Mouse (Mus musculus): ENCODE data around the gene Dtnb. TPM values are rescaled to one million over a fixed set of nuclear protein-coding genes. Genes with fewer than 3 reads are reported as not detected.

Dtnb gene
- polyA plus RNA-seq, 1 experiment from 2014 or later = 43.7 TPM

- peaks cover 27% of the 10 kb centered on the region for H3K27me3 ChIP-seq (ENCODE audit: low read depth, poor library complexity, severe bottlenecking)
- DNase-seq (ENCODE audit: low spot score) = no peak
- peaks cover 52% of the 10 kb centered on the region for H3K4me1 ChIP-seq
- H3K27ac ChIP-seq = no peak overlapping the region
- H3K36me3 ChIP-seq = no peaks in the 10 kb centered on the region; the same call in 1 of the 2 replicates
- no peaks in the 10 kb centered on the region for H3K9me3 ChIP-seq (replicated peaks)
- H3K4me3 ChIP-seq = no peak overlapping the region
- WGBS = 88% methylated on average over 8 of the region's 8 CpGs
Measured at GRCm38 (mm10) chr12:3813138-3813537, 241.0 kb downstream of the Dtnb start.

- H3K27me3 ChIP-seq (ENCODE audit: low read depth, poor library complexity, severe bottlenecking) = peaks cover 5% of the 10 kb centered on the region
- no peaks in the 10 kb centered on the region; the same call in 1 of the 2 replicates for H3K36me3 ChIP-seq
- H3K4me1 ChIP-seq = peaks cover 39% of the 10 kb centered on the region
- H3K4me3 ChIP-seq = no peak overlapping the region
- 47% methylated on average over 6 of the region's 6 CpGs for WGBS
- no peaks in the 10 kb centered on the region for H3K9me3 ChIP-seq (replicated peaks)
- no peak overlapping the region for H3K27ac ChIP-seq
- DNase-seq (ENCODE audit: low spot score) = no peak
Measured at GRCm38 (mm10) chr12:3815386-3815785, 243.2 kb downstream of the Dtnb start.

GRCm38 (mm10) chr12:3817033-3817432, 244.9 kb downstream of the Dtnb start:
- Histone ChIP-seq H3K27me3 (ENCODE audit: low read depth, poor library complexity, severe bottlenecking) (no peaks in the 10 kb centered on the region), H3K36me3 (no peaks in the 10 kb centered on the region; the same call in 1 of the 2 replicates), H3K27ac (no peak overlapping the region), H3K4me1 (peaks cover 32% of the 10 kb centered on the region), H3K9me3 (replicated peaks) (no peaks in the 10 kb centered on the region), H3K4me3 (no peak overlapping the region)
- 53% methylated on average over 7 of the region's 7 CpGs for WGBS
- DNase-seq (ENCODE audit: low spot score) = no peak

GRCm38 (mm10) chr12:3817566-3817965, 245.4 kb downstream of the Dtnb start:
- DNase-seq (ENCODE audit: low spot score) = no peak
- Histone ChIP-seq H3K36me3 (no peaks in the 10 kb centered on the region; the same call in 1 of the 2 replicates), H3K27ac (no peak overlapping the region), H3K4me1 (peaks cover 27% of the 10 kb centered on the region), H3K9me3 (replicated peaks) (no peaks in the 10 kb centered on the region), H3K27me3 (ENCODE audit: low read depth, poor library complexity, severe bottlenecking) (no peaks in the 10 kb centered on the region), H3K4me3 (no peak overlapping the region)
- WGBS = 90% methylated on average over 5 of the region's 5 CpGs

GRCm38 (mm10) chr12:3819899-3820298, 247.7 kb downstream of the Dtnb start:
- WGBS = 88% methylated on average over 4 of the region's 4 CpGs

GRCm38 (mm10) chr12:3823408-3823807, 251.2 kb downstream of the Dtnb start:
- H3K27me3 ChIP-seq (ENCODE audit: low read depth, poor library complexity, severe bottlenecking) = no peaks in the 10 kb centered on the region
- WGBS = 71% methylated on average over 5 of the region's 5 CpGs
- no peak overlapping the region for H3K27ac ChIP-seq
- H3K9me3 ChIP-seq (replicated peaks) = no peaks in the 10 kb centered on the region
- no peak overlapping the region for H3K4me3 ChIP-seq
- no peak for DNase-seq (ENCODE audit: low spot score)
- H3K4me1 ChIP-seq = peaks cover 29% of the 10 kb centered on the region
- H3K36me3 ChIP-seq = no peaks in the 10 kb centered on the region

More at GRCm38 (mm10) chr12:3819899-3820298, 247.7 kb downstream of the Dtnb start:
- Histone ChIP-seq H3K4me1 (peaks cover 24% of the 10 kb centered on the region), H3K9me3 (replicated peaks) (no peaks in the 10 kb centered on the region), H3K27ac (no peak overlapping the region), H3K4me3 (no peak overlapping the region), H3K36me3 (no peaks in the 10 kb centered on the region), H3K27me3 (ENCODE audit: low read depth, poor library complexity, severe bottlenecking) (no peaks in the 10 kb centered on the region)
- DNase-seq (ENCODE audit: low spot score) = no peak

- no peak for DNase-seq (ENCODE audit: low spot score)
- Histone ChIP-seq H3K27ac (no peak overlapping the region), H3K9me3 (replicated peaks) (no peaks in the 10 kb centered on the region), H3K27me3 (ENCODE audit: low read depth, poor library complexity, severe bottlenecking) (no peaks in the 10 kb centered on the region), H3K4me3 (no peak overlapping the region), H3K36me3 (no peaks in the 10 kb centered on the region), H3K4me1 (peaks cover 23% of the 10 kb centered on the region)
- whole genome bisulfite sequencing = 80% methylated on average over 5 of the region's 5 CpGs
Measured at GRCm38 (mm10) chr12:3824906-3825713, 252.9 kb downstream of the Dtnb start.

- Histone ChIP-seq H3K4me3 (no peak overlapping the region), H3K9me3 (replicated peaks) (no peaks in the 10 kb centered on the region), H3K4me1 (peaks cover 17% of the 10 kb centered on the region), H3K27ac (no peak overlapping the region), H3K27me3 (ENCODE audit: low read depth, poor library complexity, severe bottlenecking) (no peaks in the 10 kb centered on the region), H3K36me3 (no peaks in the 10 kb centered on the region)
- DNase-seq (ENCODE audit: low spot score) = no peak
- 29% methylated on average over 12 of the region's 12 CpGs for WGBS
Measured at GRCm38 (mm10) chr12:3825714-3826080, 253.5 kb downstream of the Dtnb start.

- Histone ChIP-seq H3K27me3 (ENCODE audit: low read depth, poor library complexity, severe bottlenecking) (no peaks in the 10 kb centered on the region), H3K27ac (no peak overlapping the region), H3K4me3 (no peak overlapping the region), H3K4me1 (peaks cover 18% of the 10 kb centered on the region), H3K9me3 (replicated peaks) (no peaks in the 10 kb centered on the region), H3K36me3 (no peaks in the 10 kb centered on the region)
- 87% methylated on average over 5 of the region's 5 CpGs for WGBS
- no peak for DNase-seq (ENCODE audit: low spot score)
Measured at GRCm38 (mm10) chr12:3827771-3828170, 255.6 kb downstream of the Dtnb start.

Small RNA genes lying within 50 kb of the gene (microRNA-seq; reads per million reads assigned to microRNA genes)
- not detected for gene Gm26050

Other genes starting within 250 kb of the Dtnb start
- 13.2 and 16.4 TPM in 2 replicates for gene Kif3c, start 207.2 kb upstream of the Dtnb start, polyA plus RNA-seq (2016; fragmentation: Nextera tagmentation; extraction: Ambion mirVana)
- gene Asxl2, start 145.5 kb upstream of the Dtnb start, polyA plus RNA-seq (2016; fragmentation: Nextera tagmentation; extraction: Ambion mirVana) = 16.0 and 16.6 TPM in 2 replicates
- gene Dnmt3a, start 233.6 kb downstream of the Dtnb start, polyA plus RNA-seq (2016; fragmentation: Nextera tagmentation; extraction: Ambion mirVana) = 221 and 298 TPM in 2 replicates

Data from limb, embryonic 10.5 days (tissue).